Mouse (Mus musculus) cerebellum, adult 2 months (tissue): ENCODE measurements around the gene Bcas3. TPM values are rescaled to one million over a fixed set of nuclear protein-coding genes. Genes with fewer than 3 reads are reported as not detected.

Experiments
- DNase-seq, 2 experiments: peaks; one replicate each; pipeline ENCODE4 v3.0.0; 2021
- H3K27ac ChIP-seq: fragments of 200-500 bp; 2 replicates; pipeline ENCODE4 v1.5.1; 2012; ENCODE audit warnings: low read length, control low read depth, inconsistent platforms; ENCODE audit not compliant: insufficient read depth
- H3K27me3 ChIP-seq: fragments of 200-500 bp; 2 replicates; pipeline ENCODE4 v1.6.1; 2012; ENCODE audit warnings: inconsistent platforms, mild to moderate bottlenecking, low read length, moderate library complexity; ENCODE audit not compliant: control insufficient read depth, insufficient read depth
- H3K4me1 ChIP-seq: fragments of 200-500 bp; 2 replicates; pipeline ENCODE4 v1.6.1; 2011; ENCODE audit warnings: low read length; ENCODE audit not compliant: control insufficient read depth, insufficient read depth
- H3K4me3 ChIP-seq: fragments of 200-500 bp; replicated peaks from 2 replicates; pipeline ENCODE3; 2011; ENCODE audit warnings: mild to moderate bottlenecking, low read depth, low read length, control low read depth; ENCODE audit not compliant: insufficient read depth
- CTCF ChIP-seq: fragments of 200-500 bp; IDR thresholded peaks from 2 replicates; pipeline ENCODE4 v1.5.1; 2011; ENCODE audit warnings: low read depth, mild to moderate bottlenecking, control low read depth, low read length, moderate library complexity, borderline replicate concordance; ENCODE audit not compliant: insufficient read depth
- POLR2A ChIP-seq: fragments of 200-500 bp; IDR thresholded peaks from 2 replicates; pipeline ENCODE4 v1.6.1; 2011; ENCODE audit warnings: low read length, control low read depth, borderline replicate concordance; ENCODE audit not compliant: insufficient read depth
- WGBS: fragments of 180-500 bp; shearing (Covaris S2); methylation state at CpG from one replicate; pipeline ENCODE4 v1.1.7; 2018; 5-methylcytosine and 5-hydroxymethylcytosine counted together
- polyA plus RNA-seq: library from polyadenylated mRNA; depleted of rRNA; stranded (reverse); fragments of >200 nt; gene quantifications from 2 replicates; pipeline ENCODE4 v1.2.3, GENCODE M21; 2012

The Bcas3 gene
- polyA plus RNA-seq, 1 experiment, result 44.4 TPM

DNA sequence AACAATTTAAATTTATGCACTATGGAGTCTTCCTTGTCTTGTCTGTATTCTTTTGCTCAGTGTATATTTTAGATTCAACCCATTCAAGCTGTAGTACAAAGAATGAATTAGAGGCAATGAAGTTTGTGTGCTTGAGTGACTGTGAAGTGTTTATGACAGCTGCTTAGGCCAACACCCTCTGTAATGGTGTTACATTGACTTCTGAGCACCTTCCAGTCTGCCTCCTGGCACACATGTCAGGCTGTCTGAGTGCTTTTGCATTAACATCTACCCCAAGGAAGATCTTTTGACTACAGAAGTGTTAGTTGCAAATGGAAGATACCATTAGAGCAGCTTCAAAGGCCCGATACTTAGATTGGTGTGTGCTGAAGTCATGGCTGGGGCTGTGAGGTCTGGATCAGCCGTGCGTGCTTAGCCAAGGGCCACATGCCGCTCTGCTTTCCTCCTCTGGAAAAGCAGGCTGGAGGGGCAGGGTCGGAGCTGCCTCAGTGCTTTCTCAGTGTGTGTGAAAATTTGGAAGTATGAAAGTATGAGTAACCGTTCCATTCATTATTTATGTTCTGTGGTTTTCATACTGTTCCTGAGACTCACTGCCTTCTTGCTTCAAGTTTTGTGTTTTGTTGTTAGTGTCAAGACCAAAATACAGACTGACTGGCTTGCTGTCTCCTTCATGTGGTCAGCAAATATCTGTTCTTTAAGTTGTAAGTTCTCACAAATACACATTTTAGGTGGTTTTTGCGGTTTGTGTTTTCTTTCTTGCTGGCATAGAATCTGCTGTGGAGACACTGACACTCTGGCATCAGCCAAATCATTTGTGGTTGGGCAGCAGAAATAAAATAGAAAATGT is 31.2 kb downstream of the Bcas3 start:
- Histone ChIP-seq H3K4me1 (no peaks in the 10 kb centered on the region), H3K27ac (no peak overlapping the region), H3K4me3 (no peak overlapping the region), H3K27me3 (no peaks in the 10 kb centered on the region)
- TF ChIP-seq POLR2A, result no peak
- no peak for TF ChIP-seq CTCF
- WGBS, result 83% methylated on average over 7 of the region's 7 CpGs
- no peak for DNase-seq

DNA sequence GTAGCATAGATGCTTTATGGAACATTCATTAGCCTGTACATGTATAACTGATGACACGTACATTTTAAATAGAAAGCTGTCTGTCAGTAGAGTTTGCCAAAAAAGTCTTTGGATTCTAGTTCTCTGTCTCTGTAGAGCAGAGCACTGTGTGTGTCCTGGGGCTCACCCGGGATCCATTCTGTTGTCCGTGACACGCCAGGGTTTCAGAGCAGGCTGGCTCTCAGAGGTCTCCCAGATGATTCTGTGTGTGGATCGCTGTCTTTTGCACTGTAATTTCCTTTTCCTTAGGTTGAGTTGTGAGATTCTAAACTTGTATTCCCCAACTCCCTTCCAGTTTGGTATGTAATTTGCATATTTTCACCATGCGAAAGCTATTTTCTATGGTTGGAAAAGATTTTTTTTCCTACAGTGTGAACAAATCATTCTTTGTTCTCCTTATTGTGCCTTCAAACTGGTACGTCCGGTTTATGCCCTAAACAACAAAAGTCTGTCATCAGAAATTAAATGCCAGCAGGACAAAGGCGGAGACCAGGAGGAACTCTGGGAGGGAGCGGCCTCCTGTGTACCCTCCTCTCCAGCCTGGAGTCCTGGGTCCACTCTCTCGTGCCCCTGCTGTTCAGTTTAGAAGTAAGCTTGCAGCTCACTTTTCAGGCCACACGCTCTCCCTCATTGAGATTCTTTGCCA is 39.4 kb downstream of the Bcas3 start:
- no peak overlapping the region for H3K27ac ChIP-seq

DNA sequence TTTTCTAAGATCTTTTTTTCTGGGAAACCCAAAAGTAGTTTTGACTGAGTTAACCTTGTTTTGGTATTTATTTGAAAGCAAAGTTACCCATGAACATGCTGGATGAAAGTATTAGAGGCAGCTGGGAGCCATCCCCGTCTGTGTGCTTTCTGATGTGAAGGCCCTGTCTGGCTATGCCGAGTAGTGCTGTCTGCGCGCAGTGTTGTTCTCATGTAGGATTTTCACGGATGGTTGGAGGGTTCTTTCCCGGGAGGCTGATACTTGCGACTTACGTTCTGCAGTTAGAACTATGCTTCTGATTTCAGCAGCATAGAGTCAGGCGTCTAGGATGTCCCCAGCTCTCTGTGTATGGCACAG is 39.9 kb downstream of the Bcas3 start:
- H3K27ac ChIP-seq, result no peak overlapping the region
- peaks cover 3% of the 10 kb centered on the region; the same call in 1 of the 2 replicates for H3K4me1 ChIP-seq
- TF ChIP-seq POLR2A (no peak), CTCF (no peak)
- 55% methylated on average over 9 of the region's 9 CpGs for WGBS
- H3K4me3 ChIP-seq, result no peak overlapping the region
- no peak for DNase-seq
- H3K27me3 ChIP-seq, result no peaks in the 10 kb centered on the region

More for the DNA sequence above, 39.4 kb downstream of the Bcas3 start:
- WGBS, result 52% methylated on average over 12 of the region's 12 CpGs
- DNase-seq, result no peak
- Histone ChIP-seq H3K27me3 (no peaks in the 10 kb centered on the region), H3K4me1 (peaks cover 3% of the 10 kb centered on the region; the same call in 1 of the 2 replicates), H3K4me3 (no peak overlapping the region)
- TF ChIP-seq POLR2A, result no peak
- TF ChIP-seq CTCF, result no peak

DNA sequence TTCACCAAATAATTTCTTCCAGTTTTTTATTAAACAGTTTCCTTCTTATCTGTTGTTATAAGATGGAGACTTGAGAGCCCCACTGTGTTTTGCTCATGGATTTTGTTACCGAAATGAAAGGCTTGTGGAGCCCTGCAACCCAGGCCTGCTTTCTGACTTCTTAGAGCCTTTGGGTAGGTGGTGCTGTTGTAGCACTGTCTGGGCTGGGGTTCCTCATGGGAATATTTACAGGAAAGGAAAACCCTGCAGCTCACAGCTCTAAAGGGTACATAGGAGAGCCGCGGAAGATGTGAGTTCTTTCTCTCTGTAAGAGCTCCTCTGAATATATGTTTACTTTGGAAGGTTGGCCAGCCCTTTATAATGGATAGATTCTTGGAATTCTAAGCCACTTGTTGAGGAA is 41.0 kb downstream of the Bcas3 start:
- Histone ChIP-seq H3K4me3 (no peak overlapping the region), H3K27ac (no peak overlapping the region), H3K27me3 (no peaks in the 10 kb centered on the region), H3K4me1 (peaks cover 3% of the 10 kb centered on the region; the same call in 1 of the 2 replicates)
- no peak for DNase-seq
- no peak for TF ChIP-seq CTCF
- no peak for TF ChIP-seq POLR2A
- WGBS, result 77% methylated on average over 3 of the region's 3 CpGs

DNA sequence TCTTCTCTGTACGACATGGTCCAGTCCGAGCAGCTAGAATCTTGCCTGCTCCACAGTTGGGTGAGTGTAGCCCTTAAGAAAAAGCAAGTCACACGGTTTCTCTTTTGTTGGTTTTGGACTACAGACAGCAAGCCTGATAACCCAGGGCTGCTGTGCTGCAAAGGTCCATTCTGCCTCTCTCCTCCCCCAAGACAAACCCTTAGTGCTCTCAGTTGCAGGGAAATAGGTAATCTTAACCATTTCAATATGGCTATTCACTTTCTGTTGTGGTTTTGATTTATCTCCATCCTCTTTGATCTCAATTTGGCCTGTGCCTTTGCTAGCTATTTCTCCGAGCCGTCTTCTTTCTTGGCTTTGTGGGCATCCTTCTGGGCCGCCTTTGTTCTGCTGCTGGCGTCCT is 42.4 kb downstream of the Bcas3 start:
- Histone ChIP-seq H3K4me3 (no peak overlapping the region), H3K4me1 (peaks cover 3% of the 10 kb centered on the region; the same call in 1 of the 2 replicates), H3K27ac (no peak overlapping the region), H3K27me3 (no peaks in the 10 kb centered on the region)
- 68% methylated on average over 7 of the region's 7 CpGs for WGBS
- DNase-seq, result no peak
- TF ChIP-seq POLR2A, result no peak
- no peak for TF ChIP-seq CTCF

DNA sequence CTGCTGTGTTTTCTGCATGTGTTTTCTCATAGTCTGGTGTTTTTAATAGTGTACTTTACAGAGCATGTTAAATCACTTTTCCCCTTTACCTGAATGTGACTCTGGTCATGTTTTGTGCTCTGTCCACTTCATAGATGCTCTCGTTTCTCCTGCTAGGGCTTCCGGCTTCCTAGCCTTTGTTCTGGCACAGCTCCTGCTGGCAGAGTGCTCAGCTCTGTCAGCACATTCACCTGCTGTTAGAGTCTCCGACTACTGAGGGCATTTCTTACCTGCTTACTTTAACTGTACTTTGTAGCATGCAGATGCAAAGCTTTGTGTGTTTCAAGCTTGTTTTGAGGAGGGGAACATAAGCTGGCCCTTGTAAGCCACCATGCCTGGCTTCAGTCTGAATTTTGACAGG is 53.6 kb downstream of the Bcas3 start:
- no peaks in the 10 kb centered on the region for H3K27me3 ChIP-seq
- H3K4me1 ChIP-seq, result peaks cover 11% of the 10 kb centered on the region
- WGBS, result 4% methylated on average over 3 of the region's 3 CpGs
- no peak overlapping the region for H3K27ac ChIP-seq
- peak; percentile 73 to 81 for DNase-seq
- H3K4me3 ChIP-seq, result no peak overlapping the region
- TF ChIP-seq POLR2A (no peak), CTCF (no peak)

DNA sequence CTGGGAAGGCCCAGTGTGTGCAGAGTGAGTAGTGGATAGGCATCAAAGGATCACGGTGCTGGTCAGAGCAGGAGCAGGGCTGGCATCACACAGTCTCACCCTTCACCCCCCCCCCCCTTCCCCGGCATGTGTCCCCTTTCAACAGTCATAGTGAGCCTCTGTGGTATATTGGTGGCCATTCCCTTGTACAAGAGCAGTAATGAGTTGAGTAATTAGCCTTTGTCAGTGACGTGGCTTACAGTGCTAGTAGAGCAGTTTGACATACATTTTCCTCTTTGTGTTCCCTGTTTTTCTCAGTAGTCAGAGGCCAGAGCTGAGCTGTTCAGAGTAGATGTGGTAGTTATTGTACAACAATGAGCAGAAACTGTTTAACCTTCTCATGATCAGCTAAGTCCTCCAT is 54.7 kb downstream of the Bcas3 start:
- Histone ChIP-seq H3K27ac (no peak overlapping the region), H3K4me1 (peaks cover 7% of the 10 kb centered on the region; the same call in 1 of the 2 replicates), H3K4me3 (no peak overlapping the region), H3K27me3 (no peaks in the 10 kb centered on the region)
- TF ChIP-seq POLR2A, result no peak
- TF ChIP-seq CTCF, result no peak
- no peak for DNase-seq
- 82% methylated on average over 3 of the region's 3 CpGs for WGBS
